Mouse (Mus musculus) lung, embryonic 15.5 days (tissue): ENCODE results near the gene Efcab12. TPM values are rescaled to one million over a fixed set of nuclear protein-coding genes. Genes with fewer than 3 reads are reported as not detected.
"Not testable (repeated sequence)": the region's sequence is repeated elsewhere in the genome, so short reads cannot be mapped to it uniquely, and the experiment has no call there.

Source experiments
- ATAC-seq: fragments of 200-750 bp; cut with Nextera tagmentation; 2 replicates; pipeline ENCODE4 v1.8.0; 2017; ENCODE audit warnings: moderate number of reproducible peaks, borderline replicate concordance; ENCODE audit not compliant: low FRiP score, low TSS enrichment; ENCODE audit errors: extremely low read depth
- H3K27ac ChIP-seq: fragments of 300-500 bp; sonication (generic); 2 replicates; pipeline ENCODE4 v1.5.1; 2015; ENCODE audit warnings: moderate library complexity, mild to moderate bottlenecking, inconsistent platforms
- H3K27me3 ChIP-seq: fragments of 300-500 bp; sonication (generic); 2 replicates; pipeline ENCODE4 v1.6.1; 2015; ENCODE audit warnings: inconsistent platforms
- H3K36me3 ChIP-seq: fragments of 300-500 bp; sonication (generic); 2 replicates; pipeline ENCODE4 v1.6.1; 2015; ENCODE audit warnings: inconsistent platforms
- H3K4me1 ChIP-seq: fragments of 300-500 bp; sonication (generic); 2 replicates; pipeline ENCODE4 v1.6.1; 2015; ENCODE audit warnings: inconsistent platforms
- H3K4me2 ChIP-seq: fragments of 300-500 bp; sonication (generic); 2 replicates; pipeline ENCODE4 v1.6.1; 2015; ENCODE audit warnings: inconsistent platforms, mild to moderate bottlenecking, moderate library complexity
- H3K4me3 ChIP-seq: fragments of 300-500 bp; sonication (generic); 2 replicates; pipeline ENCODE4 v1.5.1; 2015; ENCODE audit warnings: mild to moderate bottlenecking, inconsistent platforms
- H3K9ac ChIP-seq: fragments of 300-500 bp; sonication (generic); 2 replicates; pipeline ENCODE4 v1.6.1; 2015; ENCODE audit warnings: inconsistent platforms
- H3K9me3 ChIP-seq: fragments of 300-500 bp; sonication (generic); 2 replicates; pipeline ENCODE4 v1.6.1; 2016; ENCODE audit warnings: inconsistent platforms
- WGBS: fragments of 180-500 bp; shearing (Covaris S2); methylation state at CpG from one replicate; pipeline ENCODE4 v1.1.7; 2015; 5-methylcytosine and 5-hydroxymethylcytosine counted together
- polyA plus RNA-seq: library from polyadenylated mRNA; unstranded; fragments of >200 nt; fragmentation: Nextera tagmentation; extraction: Ambion mirVana; gene quantifications from 2 replicates; pipeline ENCODE4 v1.2.1, GENCODE M21; 2015

Gene Efcab12
- polyA plus RNA-seq, 1 experiment from 2014 or later, result 1.2 TPM

DNA sequence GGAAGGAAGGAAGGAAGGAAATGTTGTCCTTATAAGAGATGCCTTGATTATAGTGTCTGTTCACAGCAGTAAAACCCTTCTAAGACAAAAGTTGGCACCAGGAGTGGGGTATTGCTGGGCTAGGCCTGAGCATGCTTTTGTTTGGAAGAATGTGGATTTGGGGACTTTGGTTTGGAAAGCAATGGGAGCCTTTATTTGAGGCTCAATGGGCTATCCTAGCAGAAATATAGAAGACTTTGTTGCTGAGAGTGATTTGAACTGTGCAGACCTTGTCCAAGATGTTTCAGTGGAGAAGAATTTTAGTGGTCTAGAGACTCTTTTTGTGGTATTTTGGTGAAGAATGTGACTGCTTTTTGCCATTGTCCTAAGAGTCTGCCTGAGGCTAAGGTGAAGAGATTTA lies 4.4 kb downstream of the Efcab12 start:
- H3K9ac ChIP-seq, result no peak overlapping the region
- H3K4me2 ChIP-seq, result no peak overlapping the region
- H3K27ac ChIP-seq, result no peak overlapping the region
- H3K27me3 ChIP-seq, result no peaks in the 10 kb centered on the region
- H3K9me3 ChIP-seq, result no peaks in the 10 kb centered on the region
- peaks cover 3% of the 10 kb centered on the region; the same call in 1 of the 2 replicates for H3K4me1 ChIP-seq
- no peak for ATAC-seq
- H3K36me3 ChIP-seq, result no peaks in the 10 kb centered on the region
- no peak overlapping the region for H3K4me3 ChIP-seq

GRCm38 (mm10) chr6:115832152-115832850 lies 5.9 kb downstream of the Efcab12 start:
- no peaks in the 10 kb centered on the region for H3K9me3 ChIP-seq

DNA sequence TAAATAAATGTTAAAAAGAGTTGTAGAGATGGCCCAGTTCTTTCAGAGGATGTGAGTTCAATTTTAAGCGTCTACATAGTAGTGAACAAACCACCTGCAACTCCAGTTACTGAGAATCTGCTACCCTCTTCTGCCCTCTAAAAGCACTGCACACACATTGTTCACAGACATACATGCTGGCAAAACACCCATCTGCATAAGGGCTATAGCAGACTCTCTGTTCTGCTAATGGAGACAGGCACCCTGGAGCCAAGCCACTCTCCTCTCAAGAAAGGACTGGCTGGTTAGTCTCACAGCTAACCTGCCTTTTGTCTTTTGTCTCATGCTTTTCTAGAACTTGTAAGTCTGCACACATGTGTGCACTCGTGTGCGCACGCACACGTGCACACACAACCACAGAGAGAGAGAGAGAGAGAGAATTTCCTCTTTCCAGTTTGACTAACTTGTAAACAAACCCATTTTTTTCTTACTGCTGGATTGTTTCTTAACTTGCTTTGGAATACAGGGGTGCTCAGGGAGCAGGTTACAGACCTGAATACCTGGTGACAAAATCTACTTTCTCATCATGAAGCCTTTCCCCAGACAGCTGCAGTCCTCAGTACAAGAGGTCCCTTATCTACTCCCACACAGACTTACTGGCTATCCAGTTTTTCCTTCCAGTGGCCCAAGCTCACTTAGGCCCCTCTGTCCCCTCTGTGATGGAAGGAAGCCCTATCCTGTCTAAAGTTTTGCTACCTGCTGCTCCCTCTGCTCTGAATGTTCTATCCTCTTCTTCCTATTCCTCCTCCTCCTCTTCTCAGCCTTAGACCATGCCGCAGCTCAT lies 7.2 kb downstream of the Efcab12 start:
- H3K36me3 ChIP-seq, result no peaks in the 10 kb centered on the region
- H3K4me2 ChIP-seq, result no peak overlapping the region
- no peak overlapping the region for H3K9ac ChIP-seq
- H3K9me3 ChIP-seq, result no peaks in the 10 kb centered on the region
- no peaks in the 10 kb centered on the region for H3K4me1 ChIP-seq
- 72% methylated on average over 6 of the region's 6 CpGs for WGBS
- H3K4me3 ChIP-seq, result no peak overlapping the region
- no peaks in the 10 kb centered on the region for H3K27me3 ChIP-seq
- H3K27ac ChIP-seq, result no peak overlapping the region
- no peak for ATAC-seq

More at GRCm38 (mm10) chr6:115832152-115832850, 5.9 kb downstream of the Efcab12 start:
- no peak overlapping the region for H3K4me2 ChIP-seq
- 77% methylated on average over 2 of the region's 2 CpGs for WGBS
- H3K9ac ChIP-seq, result no peak overlapping the region
- H3K27me3 ChIP-seq, result no peaks in the 10 kb centered on the region
- no peaks in the 10 kb centered on the region for H3K36me3 ChIP-seq
- no peaks in the 10 kb centered on the region for H3K4me1 ChIP-seq
- ATAC-seq, result no peak
- H3K4me3 ChIP-seq, result no peak overlapping the region
- H3K27ac ChIP-seq, result no peak overlapping the region

DNA sequence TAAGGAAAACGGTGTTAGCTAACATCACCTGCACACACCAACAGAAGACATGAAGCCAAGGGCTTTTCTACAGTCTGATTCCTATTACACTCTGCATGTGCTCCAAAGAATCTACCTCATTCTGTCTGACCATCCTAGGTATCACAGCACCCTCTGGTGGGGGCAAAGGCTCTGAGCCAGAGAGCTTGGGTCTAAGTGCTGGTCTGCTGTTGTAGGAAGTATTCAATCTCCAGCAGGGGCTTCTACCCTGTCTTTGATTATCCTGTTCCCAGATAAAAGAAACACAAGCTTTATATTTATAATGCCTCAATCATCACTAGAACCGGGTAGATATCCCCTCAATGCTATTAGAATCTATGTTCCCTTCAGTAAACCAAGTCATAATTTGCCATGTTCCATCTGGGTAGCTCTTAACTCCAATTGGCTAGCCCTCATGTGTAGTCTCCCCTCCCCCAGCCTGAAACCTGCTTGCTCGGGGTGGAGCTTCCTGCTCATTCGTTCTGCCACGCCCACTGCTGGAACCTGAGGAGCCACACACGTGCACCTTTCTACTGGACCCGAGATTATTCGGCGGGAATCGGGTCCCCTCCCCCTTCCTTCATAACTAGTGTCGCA lies 14.3 kb downstream of the Efcab12 start:
- not testable (repeated sequence) for H3K36me3 ChIP-seq, H3K9me3 ChIP-seq, H3K4me1 ChIP-seq, H3K27ac ChIP-seq, H3K27me3 ChIP-seq, H3K9ac ChIP-seq
- peak; percentile 94 for ATAC-seq
- Histone ChIP-seq H3K4me2 (peak overlapping the region; percentile 50), H3K4me3 (peak overlapping the region; percentile 27)
- WGBS, result 2% methylated on average over 5 of the region's 11 CpGs

- Histone ChIP-seq H3K9me3 (no peaks in the 10 kb centered on the region), H3K36me3 (no peaks in the 10 kb centered on the region), H3K4me3 (no peak overlapping the region), H3K27ac (no peak overlapping the region), H3K27me3 (no peaks in the 10 kb centered on the region), H3K9ac (no peak overlapping the region), H3K4me2 (no peak overlapping the region), H3K4me1 (no peaks in the 10 kb centered on the region)
- WGBS, result 71% methylated on average over 8 of the region's 8 CpGs
- no peak for ATAC-seq
Measured at GRCm38 (mm10) chr6:115821216-115821993, 16.8 kb downstream of the Efcab12 start.

DNA sequence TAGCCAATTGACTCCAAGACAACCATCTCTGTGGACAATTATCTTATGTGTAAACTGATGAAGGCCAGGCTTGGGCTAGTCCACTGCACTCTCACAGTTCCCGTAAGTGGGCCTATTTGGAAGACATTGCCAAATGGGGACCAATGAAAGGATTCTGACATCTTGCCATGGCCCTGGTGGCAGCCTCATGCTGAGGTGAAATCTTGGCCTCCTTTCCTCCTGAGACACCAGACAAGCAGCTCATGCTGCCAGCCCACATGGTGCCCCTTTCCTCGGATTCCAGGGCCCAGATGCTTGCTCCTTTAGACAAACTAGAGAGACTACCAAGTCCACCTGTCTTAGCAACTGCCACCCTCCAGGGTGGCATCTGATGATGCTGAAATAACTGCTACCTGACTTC lies 20.1 kb downstream of the Efcab12 start:
- ATAC-seq, result no peak
- no peak overlapping the region for H3K27ac ChIP-seq
- no peak overlapping the region for H3K9ac ChIP-seq
- no peaks in the 10 kb centered on the region for H3K27me3 ChIP-seq
- no peaks in the 10 kb centered on the region for H3K36me3 ChIP-seq
- 73% methylated on average over 2 of the region's 2 CpGs for WGBS
- H3K4me2 ChIP-seq, result no peak overlapping the region
- H3K4me3 ChIP-seq, result no peak overlapping the region
- H3K9me3 ChIP-seq, result no peaks in the 10 kb centered on the region
- H3K4me1 ChIP-seq, result no peaks in the 10 kb centered on the region

- WGBS, result 71% methylated on average over 4 of the region's 4 CpGs
Measured at GRCm38 (mm10) chr6:115815041-115815440, 23.2 kb downstream of the Efcab12 start.

DNA sequence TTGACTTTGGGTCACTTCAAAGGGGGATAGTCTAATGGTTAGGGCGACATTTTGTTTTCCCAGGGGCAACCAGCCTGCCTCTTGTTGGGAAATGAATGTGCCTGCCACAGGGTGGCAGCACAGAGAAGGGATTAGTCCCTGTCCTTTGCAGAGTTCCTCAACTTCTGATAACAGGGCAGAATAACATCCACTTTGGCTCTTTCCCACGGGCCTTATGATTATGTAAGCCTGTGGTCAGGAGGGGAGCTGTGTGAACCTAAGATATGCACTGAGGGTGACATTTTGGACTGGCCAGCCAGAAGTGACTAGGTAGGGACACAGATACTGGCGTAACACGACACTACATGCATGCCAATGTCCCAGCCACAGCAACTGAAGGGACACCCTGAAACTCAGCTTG lies 24.1 kb downstream of the Efcab12 start:
- no peak overlapping the region for H3K4me3 ChIP-seq
- no peak; the same call in 1 of the 2 replicates for ATAC-seq
- 36% methylated on average over 4 of the region's 4 CpGs for WGBS

More at GRCm38 (mm10) chr6:115815041-115815440, 23.2 kb downstream of the Efcab12 start:
- no peak overlapping the region for H3K27ac ChIP-seq
- no peaks in the 10 kb centered on the region for H3K36me3 ChIP-seq
- H3K9ac ChIP-seq, result no peak overlapping the region
- H3K4me3 ChIP-seq, result no peak overlapping the region
- no peaks in the 10 kb centered on the region for H3K9me3 ChIP-seq
- H3K4me2 ChIP-seq, result no peak overlapping the region
- ATAC-seq, result no peak
- H3K27me3 ChIP-seq, result no peaks in the 10 kb centered on the region
- H3K4me1 ChIP-seq, result no peaks in the 10 kb centered on the region

GRCm38 (mm10) chr6:115811606-115812005 lies 26.6 kb downstream of the Efcab12 start:
- 64% methylated on average over 8 of the region's 8 CpGs for WGBS
- peaks cover 8% of the 10 kb centered on the region for H3K4me1 ChIP-seq
- H3K4me3 ChIP-seq, result no peak overlapping the region
- H3K9ac ChIP-seq, result no peak overlapping the region
- ATAC-seq, result no peak
- peaks cover 8% of the 10 kb centered on the region for H3K36me3 ChIP-seq
- no peak overlapping the region for H3K27ac ChIP-seq
- no peaks in the 10 kb centered on the region for H3K27me3 ChIP-seq
- H3K4me2 ChIP-seq, result no peak overlapping the region
- no peaks in the 10 kb centered on the region for H3K9me3 ChIP-seq

More for the DNA sequence above, 24.1 kb downstream of the Efcab12 start:
- H3K36me3 ChIP-seq, result no peaks in the 10 kb centered on the region
- no peaks in the 10 kb centered on the region for H3K9me3 ChIP-seq
- H3K4me1 ChIP-seq, result no peaks in the 10 kb centered on the region
- H3K27me3 ChIP-seq, result no peaks in the 10 kb centered on the region
- H3K9ac ChIP-seq, result no peak overlapping the region
- no peak overlapping the region for H3K27ac ChIP-seq
- no peak overlapping the region for H3K4me2 ChIP-seq

- WGBS, result under 1% methylated on average over 47 of the region's 47 CpGs
- Histone ChIP-seq H3K27ac (peak within 1 kb of the TSS; percentile 89), H3K36me3 (peaks cover 37% of the 10 kb centered on the region), H3K4me3 (peak within 1 kb of the TSS; percentile 83), H3K4me2 (peak within 1 kb of the TSS; percentile 84), H3K4me1 (peaks cover 20% of the 10 kb centered on the region), H3K9me3 (no peaks in the 10 kb centered on the region), H3K27me3 (no peaks in the 10 kb centered on the region), H3K9ac (peak within 1 kb of the TSS; percentile 95)
- peak; percentile 85 for ATAC-seq
Measured at GRCm38 (mm10) chr6:115808488-115809231, 29.6 kb downstream of the Efcab12 start, which contains the start of gene Rpl32. Gene Rpl32 (minus strand): TSS chr6:115808747.

DNA sequence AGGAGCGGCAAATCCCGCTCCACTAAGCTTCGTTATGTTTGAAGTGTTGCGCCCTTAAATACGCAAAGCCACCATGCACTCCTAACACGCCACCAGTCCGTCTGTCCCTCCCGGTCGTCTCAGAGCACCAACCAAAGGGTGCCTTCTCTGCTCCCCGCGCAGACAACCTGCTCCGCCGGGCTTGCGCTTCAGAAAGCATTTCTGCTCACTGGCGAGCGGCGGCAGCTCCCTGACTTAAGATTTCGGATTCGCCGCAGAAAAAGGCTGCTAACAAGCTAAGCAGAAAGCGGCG lies 30.1 kb downstream of the Efcab12 start:
- peak overlapping the region; percentile 89 for H3K27ac ChIP-seq
- peaks cover 39% of the 10 kb centered on the region for H3K36me3 ChIP-seq
- H3K4me3 ChIP-seq, result peak overlapping the region; percentile 83
- H3K4me2 ChIP-seq, result peak overlapping the region; percentile 84
- WGBS, result under 1% methylated on average over 22 of the region's 22 CpGs
- H3K4me1 ChIP-seq, result peaks cover 21% of the 10 kb centered on the region
- ATAC-seq, result no peak
- no peaks in the 10 kb centered on the region for H3K9me3 ChIP-seq
- H3K9ac ChIP-seq, result peak overlapping the region; percentile 95
- no peaks in the 10 kb centered on the region for H3K27me3 ChIP-seq
